Mouse (Mus musculus) ES-E14 (cell line): ENCODE measurements around the gene Primpol. TPM values are rescaled to one million over a fixed set of nuclear protein-coding genes. Genes with fewer than 3 reads are reported as not detected.

Experiments
- DNase-seq: peaks from one replicate; pipeline ENCODE4 v3.0.0-alpha.2; 2013; ENCODE audit warnings: low read depth, low spot score
- H3K27ac ChIP-seq: 2 replicates; pipeline ENCODE4 v1.5.1; 2012; ENCODE audit warnings: low read depth, mild to moderate bottlenecking, low read length, moderate library complexity, mixed read lengths; ENCODE audit not compliant: poor library complexity, insufficient read depth, severe bottlenecking
- H3K36me3 ChIP-seq: 2 replicates; pipeline ENCODE4 v1.6.1; 2012; ENCODE audit warnings: mild to moderate bottlenecking, low read length, moderate library complexity, mixed read lengths; ENCODE audit not compliant: control insufficient read depth, poor library complexity, insufficient read depth, severe bottlenecking
- H3K4me1 ChIP-seq, 2 experiments: fragments of 150-350 bp in 1 of 2; sonication (generic) in 1 of 2; 2 replicates each; pipeline ENCODE4 v1.6.1; 2012; ENCODE audit warnings: low read length in 2 of 2, mild to moderate bottlenecking in 1 of 2, mixed read lengths in 1 of 2; ENCODE audit not compliant: control insufficient read depth in 2 of 2, insufficient read depth in 2 of 2, poor library complexity in 1 of 2
- H3K4me3 ChIP-seq, 2 experiments: fragments of 150-350 bp in 1 of 2; sonication (generic) in 1 of 2; 2 replicates each; pipeline ENCODE4 v1.5.1; 2012; ENCODE audit warnings: low read length in 2 of 2, low read depth in 1 of 2, mild to moderate bottlenecking in 1 of 2, mixed read lengths in 1 of 2; ENCODE audit not compliant: insufficient read depth in 1 of 2, poor library complexity in 1 of 2, severe bottlenecking in 1 of 2
- H3K9ac ChIP-seq: 2 replicates; pipeline ENCODE4 v1.6.1; 2012; ENCODE audit warnings: low read depth, mild to moderate bottlenecking, low read length, mixed read lengths; ENCODE audit not compliant: poor library complexity, insufficient read depth, severe bottlenecking
- H3K9me3 ChIP-seq: fragments of 150-350 bp; sonication (generic); 2 replicates; pipeline ENCODE4 v1.6.1; 2012; ENCODE audit warnings: low read depth, mild to moderate bottlenecking, low read length; ENCODE audit not compliant: control insufficient read depth, insufficient read depth
- CHD2 ChIP-seq: IDR thresholded peaks from 2 replicates; pipeline ENCODE4 v1.6.1; 2014; ENCODE audit warnings: mild to moderate bottlenecking, low read depth, low read length, inconsistent platforms
- HCFC1 ChIP-seq: IDR thresholded peaks from 2 replicates; pipeline ENCODE4 v1.6.1; 2012; ENCODE audit warnings: low read length, inconsistent platforms, borderline replicate concordance; ENCODE audit not compliant: insufficient read depth
- MAFK ChIP-seq: IDR thresholded peaks from 2 replicates; pipeline ENCODE4 v1.6.1; 2014; ENCODE audit warnings: mild to moderate bottlenecking, low read depth, low read length, inconsistent platforms; ENCODE audit not compliant: insufficient read depth
- ZC3H11A ChIP-seq: IDR thresholded peaks from 2 replicates; pipeline ENCODE4 v1.6.1; 2012; ENCODE audit warnings: low read depth, mild to moderate bottlenecking, inconsistent platforms, low read length, borderline replicate concordance
- ZNF384 ChIP-seq: IDR thresholded peaks from 2 replicates; pipeline ENCODE4 v1.6.1; 2012; ENCODE audit warnings: low read depth, low read length, inconsistent platforms
- in situ Hi-C, 2 experiments: fragments of 600-800 bp; cut with MboI; formaldehyde crosslinking; loops; one replicate each; pipeline ENCODE4 v1.15.1; 2025; ENCODE audit warnings: low sequenced_read_pairs in 2 of 2, inconsistent platforms in 1 of 2; ENCODE audit not compliant: unreplicated experiment in 2 of 2
- total RNA-seq: library from RNA; depleted of rRNA; stranded (reverse); fragments of 300-350 nt; gene quantifications from 2 replicates; pipeline ENCODE4 v1.2.3, GENCODE M21; 2012

Primpol gene
- total RNA-seq, 1 experiment = 6.6 TPM

DNA sequence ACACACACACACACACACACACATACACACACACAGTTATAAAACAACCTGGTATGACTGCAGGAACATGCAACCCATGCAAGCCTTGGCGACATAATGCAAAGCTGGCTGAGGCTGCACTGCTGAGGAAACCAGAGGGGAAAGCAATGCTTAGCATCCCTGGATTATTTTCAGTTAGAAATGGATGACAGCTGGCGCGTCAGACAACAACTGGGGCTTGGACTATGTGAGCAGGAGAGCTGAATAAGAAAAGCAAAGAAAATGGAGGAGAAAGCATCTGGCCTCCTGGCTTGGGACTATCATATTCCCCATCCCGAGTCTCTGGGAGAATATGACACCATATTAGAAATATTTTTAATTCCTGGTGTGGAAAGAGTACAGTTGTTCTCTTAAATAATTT lies 4.1 kb downstream of the Primpol start:
- in situ Hi-C loops = no loop called here
- TF ChIP-seq MAFK = no peak
- TF ChIP-seq ZC3H11A = no peak
- no peak for TF ChIP-seq ZNF384
- no peak for TF ChIP-seq HCFC1
- TF ChIP-seq CHD2 = no peak
- H3K4me3 ChIP-seq = no peak overlapping the region
- no peaks in the 10 kb centered on the region for H3K36me3 ChIP-seq
- no peak overlapping the region for H3K27ac ChIP-seq
- H3K9me3 ChIP-seq = no peaks in the 10 kb centered on the region
- peaks cover 0 to 2% of the 10 kb centered on the region in 2 experiments; a peak in 1 of 4 replicates for H3K4me1 ChIP-seq
- H3K9ac ChIP-seq = no peak overlapping the region
- DNase-seq = no peak

DNA sequence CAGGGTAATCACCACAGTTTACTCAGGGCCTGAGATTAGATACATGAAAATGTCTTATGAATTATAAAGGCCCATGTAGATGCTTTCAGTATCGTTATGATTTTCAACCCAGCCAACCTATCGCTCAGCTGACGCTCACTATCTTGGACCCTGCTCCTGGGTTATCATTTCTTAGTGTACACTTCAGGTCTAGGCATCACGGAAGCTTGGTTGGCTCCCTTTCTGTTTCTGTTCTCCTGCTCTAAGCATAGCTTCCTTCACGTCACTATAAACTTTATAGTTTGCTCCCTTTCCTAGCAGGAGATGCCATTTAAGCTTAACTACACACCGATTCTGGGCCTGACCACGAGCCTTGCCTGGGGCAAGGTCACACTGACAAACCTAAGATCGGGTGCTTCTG lies 5.5 kb downstream of the Primpol start:
- no peaks in the 10 kb centered on the region for H3K36me3 ChIP-seq
- TF ChIP-seq ZC3H11A (no peak), CHD2 (no peak), ZNF384 (no peak), MAFK (no peak), HCFC1 (no peak)
- no peak overlapping the region for H3K27ac ChIP-seq
- in situ Hi-C loops = no loop called here
- DNase-seq = no peak
- H3K9me3 ChIP-seq = no peaks in the 10 kb centered on the region
- H3K4me1 ChIP-seq = 0 out of 4 replicates have a peak, but pooled peaks cover 0 to 2% of the 10 kb centered on the region in 2 experiments
- no peak overlapping the region for H3K9ac ChIP-seq
- no peak overlapping the region for H3K4me3 ChIP-seq

DNA sequence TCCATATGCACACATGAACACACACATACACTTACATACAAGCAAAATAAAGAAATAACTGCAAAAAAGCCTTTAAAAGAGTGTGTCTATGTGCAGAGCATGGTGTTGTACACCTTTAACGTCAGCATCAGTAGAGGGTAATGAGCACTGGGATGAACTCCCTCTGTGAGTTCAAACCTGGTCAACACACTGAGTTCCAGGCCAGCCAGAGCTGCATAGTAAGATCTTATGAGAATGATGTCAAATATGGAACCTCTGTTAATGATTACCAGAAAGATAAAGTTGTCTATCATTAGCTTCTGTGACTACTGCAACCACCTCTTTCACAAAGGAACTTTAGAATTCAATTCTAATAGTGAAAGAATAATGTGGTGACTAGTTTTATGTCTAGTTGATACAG lies 10.1 kb downstream of the Primpol start:
- TF ChIP-seq ZNF384 (no peak), MAFK (no peak), HCFC1 (no peak), ZC3H11A (no peak), CHD2 (no peak)
- peaks cover 2% of the 10 kb centered on the region; the same call in 1 of the 2 replicates for H3K36me3 ChIP-seq

DNA sequence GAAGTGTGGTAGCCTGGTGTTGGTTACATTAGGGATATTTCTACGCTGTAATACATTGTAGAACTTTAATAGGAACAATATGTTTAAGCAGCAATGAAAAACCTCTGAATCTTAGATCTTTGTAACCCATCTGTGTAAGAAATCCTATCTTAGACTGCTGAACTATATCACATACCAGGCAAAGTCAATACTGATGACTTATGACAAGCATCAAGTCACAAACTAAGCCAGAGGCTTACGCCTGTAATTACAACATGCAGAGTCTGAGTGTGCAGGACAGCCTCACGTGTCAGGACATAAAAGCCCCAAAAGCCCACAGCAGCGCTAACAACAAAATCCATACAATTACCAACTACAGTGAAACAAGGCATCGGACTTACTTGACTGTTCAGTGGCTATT lies 13.4 kb downstream of the Primpol start:
- DNase-seq = no peak
- no peak overlapping the region for H3K27ac ChIP-seq
- in situ Hi-C loops = no loop called here
- no peak overlapping the region for H3K4me3 ChIP-seq
- H3K36me3 ChIP-seq = peaks cover 2% of the 10 kb centered on the region; the same call in 1 of the 2 replicates
- TF ChIP-seq MAFK (no peak), HCFC1 (no peak), ZNF384 (no peak), ZC3H11A (no peak), CHD2 (no peak)
- no peaks in the 10 kb centered on the region for H3K4me1 ChIP-seq
- no peaks in the 10 kb centered on the region for H3K9me3 ChIP-seq
- no peak overlapping the region for H3K9ac ChIP-seq

More for the DNA sequence above, 10.1 kb downstream of the Primpol start:
- Histone ChIP-seq H3K4me1 (no peaks in the 10 kb centered on the region), H3K9ac (no peak overlapping the region), H3K27ac (no peak overlapping the region), H3K9me3 (no peaks in the 10 kb centered on the region), H3K4me3 (no peak overlapping the region)
- DNase-seq = no peak
- in situ Hi-C loops = no loop called here
